Mouse (Mus musculus): ENCODE data around the gene Krtap12-1.
"Not testable (repeated sequence)": the region's sequence is repeated elsewhere in the genome, so short reads cannot be mapped to it uniquely, and the experiment has no call there.

DNA sequence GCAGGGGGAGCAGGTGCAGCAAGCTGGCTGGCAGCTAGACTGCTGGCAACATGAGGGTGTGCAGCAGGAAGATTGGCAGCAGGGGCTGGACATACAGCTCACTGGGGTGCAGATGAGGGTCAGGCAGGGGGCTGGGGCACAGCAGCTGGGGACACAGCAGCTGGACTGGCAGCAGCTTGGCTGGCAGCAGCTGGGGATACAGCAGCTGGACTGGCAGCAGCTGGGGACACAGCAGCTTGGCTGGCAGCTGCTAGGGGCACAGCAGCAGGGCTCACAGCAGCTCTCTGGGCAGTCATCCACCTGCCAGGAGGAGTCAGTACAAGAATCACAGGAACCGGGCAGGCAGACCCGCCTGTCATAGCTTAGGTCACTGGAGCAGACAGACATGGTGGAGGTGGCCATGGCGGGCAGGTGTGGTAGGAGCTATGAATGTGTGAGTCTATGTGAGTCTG, 30.0 kb upstream of the Krtap12-1 start, which contains the start of gene Gm19402:
- not testable (repeated sequence) for TF ChIP-seq CTCF (IDR thresholded peaks at IDR 0.05; ENCODE audit: low read depth, low read length); POLR2A (IDR thresholded peaks at IDR 0.05; ENCODE audit: extremely low read depth, insufficient read depth, low read length)
